Mouse (Mus musculus): ENCODE data around the gene Gm28042.

Gm28042 gene

GRCm38 (mm10) chr2:120012924-120013323 lies 14.4 kb upstream of the Gm28042 start:
- DNase-seq (ENCODE audit: low spot score), result no peak

GRCm38 (mm10) chr2:120013831-120014486 lies 13.3 kb upstream of the Gm28042 start:
- no peak for DNase-seq (ENCODE audit: low spot score)

DNA sequence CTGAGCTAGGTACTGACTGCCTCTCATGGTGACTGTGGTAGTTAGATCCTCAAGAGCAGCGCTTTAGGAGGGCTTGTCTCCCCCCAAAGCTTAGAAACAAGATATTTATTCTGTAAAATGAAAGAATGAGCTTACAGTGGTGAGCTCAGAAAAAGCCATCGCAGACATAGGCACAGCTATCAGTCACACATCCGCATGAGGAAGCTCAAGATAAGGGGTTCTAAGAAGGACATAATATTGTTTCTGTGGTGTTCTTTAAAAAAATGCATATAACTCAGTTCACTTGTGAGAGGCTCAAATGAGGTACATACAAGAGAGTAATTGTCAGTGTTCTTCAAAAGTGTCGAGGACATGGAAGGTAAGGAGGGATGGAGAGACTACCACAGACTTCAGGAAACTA lies 11.4 kb upstream of the Gm28042 start:
- DNase-seq (ENCODE audit: low spot score), result no peak

DNA sequence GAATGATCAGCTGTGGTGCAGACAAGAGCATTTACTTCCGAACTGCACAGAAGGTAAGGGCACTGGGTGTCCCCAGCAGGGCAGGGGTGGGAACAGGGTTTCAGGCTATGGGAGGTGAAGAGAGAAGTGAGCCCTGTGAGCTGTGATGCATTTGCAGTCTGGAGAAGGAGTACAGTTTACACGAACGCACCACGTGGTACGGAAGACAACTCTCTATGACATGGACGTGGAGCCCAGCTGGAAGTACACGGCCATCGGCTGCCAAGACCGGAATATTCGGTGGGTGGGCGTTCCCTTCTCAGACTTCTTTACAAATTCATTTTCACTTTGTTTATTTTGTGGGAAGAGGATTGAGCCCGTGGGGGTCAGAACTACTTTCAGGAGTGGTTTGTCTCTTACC lies 9.7 kb upstream of the Gm28042 start:
- no peak for DNase-seq (ENCODE audit: low spot score)

DNA sequence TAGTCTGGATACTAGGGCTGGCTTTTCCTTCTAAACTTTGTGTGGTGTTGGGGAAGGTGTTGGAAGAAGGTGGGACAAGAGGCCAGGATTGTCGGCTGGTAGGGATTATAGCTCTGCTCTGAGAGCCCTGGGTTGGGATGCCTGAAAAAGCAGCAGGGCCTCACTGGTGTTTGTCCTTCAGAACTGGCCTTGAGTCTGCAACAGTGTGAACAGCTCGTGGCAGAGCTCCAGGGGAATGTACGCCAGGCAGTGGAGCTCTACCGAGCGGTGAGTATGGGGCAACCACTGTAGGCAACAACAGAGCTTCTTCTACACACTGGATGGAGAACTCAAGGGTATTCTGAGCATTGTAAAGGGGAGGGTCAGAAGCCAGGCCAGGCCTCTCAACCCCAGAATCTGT lies 3.0 kb upstream of the Gm28042 start:
- no peak for DNase-seq (ENCODE audit: low spot score)

DNA sequence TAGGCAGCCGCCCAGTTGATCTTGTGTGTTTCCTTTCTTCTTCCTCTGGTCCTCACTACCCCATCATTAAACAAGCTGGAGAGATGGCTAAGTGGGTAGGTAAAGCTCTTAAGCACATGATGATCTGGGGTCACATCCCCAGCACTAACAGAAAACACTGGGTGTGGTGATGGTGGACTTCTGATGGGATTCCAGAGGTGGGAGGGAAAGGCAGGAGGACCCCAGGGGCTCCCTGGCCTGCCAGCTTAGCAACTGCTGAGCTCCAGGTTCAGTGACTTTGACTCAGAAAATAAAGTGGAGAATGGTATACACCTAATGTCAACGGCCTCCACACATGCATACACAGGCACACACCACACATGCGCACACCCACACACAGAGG lies 648 bp downstream of the Gm28042 start:
- DNase-seq (ENCODE audit: low spot score), result no peak

- DNase-seq (ENCODE audit: low spot score), result no peak
These were observed 3.1 kb downstream of the Gm28042 start for GRCm38 (mm10) chr2:120030380-120030779.

- DNase-seq (ENCODE audit: low spot score), result no peak
These were observed 5.6 kb downstream of the Gm28042 start, which contains the start of gene Pla2g4b for GRCm38 (mm10) chr2:120032726-120033467. Gene Pla2g4b (plus strand): TSS chr2:120033417.

DNA sequence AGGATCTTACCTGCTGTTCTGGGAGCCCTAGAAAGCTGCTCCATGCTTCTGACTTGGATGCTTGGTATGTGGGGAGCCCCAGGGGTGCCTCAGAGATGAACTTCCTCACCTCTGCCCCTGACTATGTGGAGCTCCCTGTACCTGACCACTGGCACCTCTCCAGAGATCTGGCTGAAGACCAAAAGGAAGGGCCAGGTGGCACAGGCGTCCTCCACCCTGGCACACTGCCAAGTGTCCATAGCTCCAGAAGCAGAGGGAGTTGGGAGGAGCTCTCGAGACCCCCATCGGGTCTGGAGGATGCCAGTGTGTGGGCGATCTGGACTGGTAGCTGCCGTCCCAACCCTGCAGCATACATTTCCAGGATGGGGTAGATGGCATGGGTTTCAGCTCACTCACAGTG lies 6.4 kb downstream of the Gm28042 start:
- DNase-seq (ENCODE audit: low spot score), result no peak

DNA sequence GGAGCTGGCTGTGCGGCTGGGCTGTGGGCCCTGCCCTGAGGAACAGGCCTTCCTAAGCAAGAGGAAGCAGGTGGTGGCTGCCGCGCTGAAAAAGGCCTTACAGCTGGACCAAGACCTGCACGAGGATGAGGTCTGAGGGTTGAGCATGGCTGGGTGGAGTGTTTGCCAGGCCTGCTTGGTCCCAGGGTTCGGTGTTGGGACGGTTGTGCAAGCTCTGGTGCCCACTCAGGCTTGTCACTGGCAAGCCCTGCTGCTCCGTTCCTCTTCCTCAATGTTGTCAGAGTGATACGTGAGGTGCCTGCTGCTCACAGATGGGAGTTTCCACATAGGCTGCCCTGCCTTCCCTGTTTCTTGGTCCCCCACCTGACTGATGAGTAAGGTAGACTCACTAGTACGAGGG lies 10.5 kb downstream of the Gm28042 start:
- no peak for DNase-seq (ENCODE audit: low spot score)

DNA sequence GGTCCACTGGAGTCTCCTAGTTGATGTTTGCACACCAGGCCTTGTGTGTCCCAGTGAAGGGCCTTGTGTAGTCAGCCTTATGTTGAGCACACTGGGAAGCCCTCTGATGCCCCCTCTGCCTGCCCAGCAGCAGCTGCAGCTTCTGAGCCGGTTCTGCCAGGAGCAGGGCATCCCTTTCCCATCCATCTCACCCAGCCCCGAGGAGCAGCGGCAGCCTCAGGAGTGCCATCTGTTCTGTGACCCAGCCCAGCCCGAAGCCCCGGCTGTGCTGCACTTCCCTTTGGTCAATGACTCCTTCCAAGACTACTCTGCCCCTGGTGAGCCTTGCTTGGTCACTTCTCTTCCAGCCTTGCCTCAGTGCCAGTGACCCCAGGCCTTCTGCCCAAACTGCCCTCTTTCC lies 13.7 kb downstream of the Gm28042 start:
- DNase-seq (ENCODE audit: low spot score), result no peak

DNA sequence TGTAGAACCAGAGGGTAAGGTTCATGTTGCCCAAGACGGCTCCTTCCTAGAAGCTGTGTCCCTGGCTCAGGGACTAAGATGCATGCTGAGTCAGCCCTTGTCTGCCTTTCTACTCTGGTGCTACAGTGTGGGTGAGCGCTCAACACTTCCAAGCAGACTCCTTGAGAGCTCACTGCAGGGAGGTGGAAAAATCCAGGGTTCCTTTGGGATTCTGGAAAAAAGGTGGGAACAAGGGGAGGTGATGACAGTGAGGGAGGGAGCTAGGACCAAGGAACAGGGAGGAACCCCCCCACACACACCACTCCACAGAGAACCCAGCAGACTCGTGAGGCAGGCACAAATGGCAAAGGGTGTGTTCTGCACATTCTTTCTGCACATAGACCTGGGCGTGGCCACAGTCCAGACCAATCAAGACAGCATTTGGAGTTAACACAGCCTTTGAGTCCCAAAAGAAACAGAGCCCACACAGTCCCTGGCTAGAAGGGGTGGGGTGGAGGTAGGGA lies 16.9 kb downstream of the Gm28042 start:
- DNase-seq (ENCODE audit: low spot score), result no peak

GRCm38 (mm10) chr2:120044676-120045075 lies 17.4 kb downstream of the Gm28042 start:
- no peak for DNase-seq (ENCODE audit: low spot score)

- DNase-seq (ENCODE audit: low spot score), result no peak
These were observed 19.4 kb downstream of the Gm28042 start for GRCm38 (mm10) chr2:120046486-120047310.

DNA sequence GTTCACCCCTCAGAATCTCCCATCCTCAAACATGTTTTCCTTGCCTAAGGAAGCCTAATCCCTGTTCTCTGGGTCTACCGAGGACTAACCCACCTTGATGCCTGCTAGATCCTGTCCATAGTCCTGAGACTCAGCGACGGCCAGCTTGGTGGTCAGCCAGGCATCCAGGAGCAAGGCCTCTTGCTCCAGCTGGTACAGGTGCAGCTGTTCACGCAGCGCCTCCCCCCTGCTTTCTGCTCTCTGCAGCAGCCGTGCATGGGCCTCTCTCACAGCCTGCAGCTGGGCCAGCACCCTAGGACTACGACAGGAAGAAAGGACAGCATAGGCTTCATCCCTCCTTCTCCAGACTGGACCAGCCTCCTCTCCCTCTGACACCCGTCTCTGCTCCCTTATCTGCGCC lies 20.9 kb downstream of the Gm28042 start:
- DNase-seq (ENCODE audit: low spot score), result no peak

DNA sequence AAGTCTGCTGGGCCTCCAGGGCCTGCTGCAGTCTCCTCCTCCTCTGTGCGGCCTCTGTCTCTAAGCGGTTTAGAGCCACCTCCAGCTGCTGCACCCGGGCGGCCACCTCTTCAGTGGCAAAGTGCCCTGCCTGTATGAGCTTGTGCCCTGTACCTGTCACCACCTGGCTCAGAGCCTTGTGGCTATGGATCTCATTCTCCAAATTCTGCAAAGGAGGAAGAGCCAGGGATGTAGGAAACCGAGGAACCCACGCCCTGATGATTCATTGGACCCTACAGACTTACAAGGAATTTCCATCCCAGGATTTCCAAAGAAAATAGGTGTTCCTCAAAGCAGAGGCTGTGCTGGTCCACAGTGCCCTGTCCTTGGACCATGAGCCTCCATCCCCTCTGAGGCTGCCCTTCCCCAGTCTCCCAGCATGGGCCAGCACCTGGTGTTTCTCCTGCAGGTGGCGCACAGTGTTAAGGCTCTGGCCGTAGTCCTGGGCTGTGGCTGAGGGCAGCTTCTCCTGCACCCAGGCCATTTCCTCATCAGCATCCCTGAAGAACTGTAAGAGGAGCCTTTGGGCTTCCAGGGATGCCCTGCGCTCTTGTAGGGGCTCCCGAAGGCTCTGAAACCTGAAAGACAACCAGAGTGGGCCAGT lies 22.5 kb downstream of the Gm28042 start:
- no peak for DNase-seq (ENCODE audit: low spot score)

DNA sequence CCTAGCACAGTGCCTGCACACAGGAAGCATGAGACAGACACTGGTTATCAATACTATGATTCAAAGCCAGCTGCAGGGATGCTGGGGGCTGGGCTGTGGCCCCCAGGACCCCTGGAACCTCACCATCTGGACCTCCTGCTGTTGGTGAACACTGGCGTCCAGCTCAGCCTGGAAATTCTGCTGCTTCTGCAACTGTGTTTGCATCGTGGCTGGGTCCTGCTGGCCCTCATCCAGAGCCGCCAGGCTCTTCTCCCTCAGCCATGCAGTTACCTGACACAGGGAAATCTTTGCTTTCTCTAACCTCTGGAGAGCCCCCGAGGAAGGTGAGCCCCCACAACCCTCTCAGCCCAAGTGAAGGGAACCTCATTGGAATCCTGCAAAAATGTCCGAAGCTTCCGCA lies 24.1 kb downstream of the Gm28042 start:
- no peak for DNase-seq (ENCODE audit: low spot score)

GRCm38 (mm10) chr2:120054771-120055552 lies 27.7 kb downstream of the Gm28042 start:
- no peak for DNase-seq (ENCODE audit: low spot score)

DNA sequence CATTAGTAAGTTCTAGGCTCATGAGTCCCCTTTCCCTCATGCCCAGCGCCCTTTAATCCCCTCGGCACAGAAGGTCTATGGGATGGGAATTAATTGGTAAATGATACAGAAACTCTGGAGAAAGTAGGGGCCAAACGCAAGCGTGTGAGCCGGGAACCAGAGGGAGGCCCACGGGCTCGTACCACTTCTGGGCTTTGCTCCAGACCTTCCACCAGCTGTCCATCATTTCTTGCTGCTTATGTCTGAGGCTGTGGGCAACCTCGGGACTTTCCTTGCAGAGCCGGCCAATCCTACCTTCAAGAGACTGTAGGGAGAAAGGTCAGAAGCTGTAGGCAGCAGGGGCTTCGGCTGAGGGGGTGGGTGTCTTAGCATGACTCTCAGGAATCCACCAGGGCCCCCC lies 28.6 kb downstream of the Gm28042 start:
- no peak for DNase-seq (ENCODE audit: low spot score)

DNA sequence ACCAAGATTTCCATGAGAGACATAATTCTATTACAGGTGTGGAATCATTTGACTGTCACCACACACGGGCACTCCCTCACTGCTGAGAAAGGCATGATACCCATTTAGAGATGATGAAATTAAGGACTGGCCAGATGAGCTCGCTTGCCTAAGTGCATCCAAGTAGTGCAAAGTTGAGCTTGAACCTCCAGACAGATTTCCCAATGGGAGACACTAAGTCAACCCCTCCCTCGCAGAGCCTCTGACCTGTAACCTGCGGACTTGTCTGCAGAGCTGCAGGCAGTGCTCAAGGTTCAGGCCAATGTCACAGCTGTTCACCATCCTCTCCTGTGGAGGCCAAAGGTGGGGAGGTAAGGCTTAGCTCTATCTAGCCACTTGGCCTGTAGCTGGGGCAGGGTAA lies 31.5 kb downstream of the Gm28042 start:
- DNase-seq (ENCODE audit: low spot score), result no peak

DNA sequence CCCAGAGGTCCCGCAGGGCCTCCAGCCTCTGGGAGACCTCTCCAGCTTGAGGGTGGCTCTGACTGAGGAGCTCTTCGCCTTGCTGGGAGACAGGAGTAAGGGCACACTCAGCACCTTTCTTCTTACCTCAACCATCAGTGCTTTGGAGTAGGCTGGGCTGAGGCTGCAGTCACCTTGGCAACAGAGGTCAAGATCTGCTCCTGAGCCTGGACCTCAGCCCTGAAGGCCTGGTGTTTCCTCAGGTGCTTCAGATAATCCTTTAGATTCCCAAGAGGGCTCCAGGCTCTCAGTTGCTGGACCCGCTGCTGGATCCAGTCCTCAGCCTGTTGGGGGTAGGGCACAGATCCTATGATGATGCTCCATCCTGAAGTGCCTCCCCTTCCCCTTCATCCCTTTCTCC lies 32.2 kb downstream of the Gm28042 start:
- DNase-seq (ENCODE audit: low spot score), result no peak
